Mouse (Mus musculus) neural tube, embryonic 14.5 days (tissue): Measurements from ENCODE around the gene 2310057N15Rik. TPM values are rescaled to one million over a fixed set of nuclear protein-coding genes. Genes with fewer than 3 reads are reported as not detected.

Experiments
- ATAC-seq: fragments of 200-750 bp; cut with Nextera tagmentation; 2 replicates; pipeline ENCODE4 v1.8.0; 2017; ENCODE audit warnings: low read depth, mild to moderate bottlenecking, moderate TSS enrichment, moderate library complexity
- H3K27ac ChIP-seq: fragments of 300-500 bp; sonication (generic); 2 replicates; pipeline ENCODE4 v1.5.1; 2014; ENCODE audit warnings: low read depth, mild to moderate bottlenecking, control low read depth, low read length, moderate library complexity, mixed read lengths
- H3K27me3 ChIP-seq: fragments of 300-500 bp; sonication (generic); 2 replicates; pipeline ENCODE4 v1.6.1; 2014; ENCODE audit warnings: low read length; ENCODE audit not compliant: control insufficient read depth, insufficient read depth
- H3K36me3 ChIP-seq: fragments of 300-500 bp; sonication (generic); 2 replicates; pipeline ENCODE4 v1.6.1; 2014; ENCODE audit warnings: low read length, mixed read lengths; ENCODE audit not compliant: control insufficient read depth, insufficient read depth
- H3K4me1 ChIP-seq: fragments of 300-500 bp; sonication (generic); 2 replicates; pipeline ENCODE4 v1.6.1; 2014; ENCODE audit warnings: low read length; ENCODE audit not compliant: control insufficient read depth, insufficient read depth
- H3K4me2 ChIP-seq: fragments of 300-500 bp; sonication (generic); 2 replicates; pipeline ENCODE4 v1.6.1; 2014; ENCODE audit warnings: mild to moderate bottlenecking, low read depth, low read length, control low read depth
- H3K4me3 ChIP-seq: fragments of 300-500 bp; sonication (generic); 2 replicates; pipeline ENCODE4 v1.5.1; 2014; ENCODE audit warnings: low read depth, low read length, control low read depth, mixed read lengths
- H3K9ac ChIP-seq: fragments of 300-500 bp; sonication (generic); replicated peaks from 2 replicates; pipeline ENCODE4 v1.6.1; 2014; ENCODE audit warnings: low read depth, mild to moderate bottlenecking, control low read depth, low read length, mixed read lengths
- H3K9me3 ChIP-seq: fragments of 300-500 bp; sonication (generic); 2 replicates; pipeline ENCODE4 v1.6.1; 2016; ENCODE audit warnings: low read length; ENCODE audit not compliant: control insufficient read depth
- WGBS: fragments of 180-500 bp; shearing (Covaris S2); extraction: QIAGEN DNeasy Blood & Tissue Kit; methylation state at CpG from one replicate; pipeline ENCODE4 v1.1.7; 2014; 5-methylcytosine and 5-hydroxymethylcytosine counted together
- polyA plus RNA-seq: library from polyadenylated mRNA; unstranded; fragments of >200 nt; fragmentation: Nextera tagmentation; extraction: Ambion mirVana; gene quantifications from 2 replicates; pipeline ENCODE4 v1.2.1, GENCODE M21; 2014

2310057N15Rik gene
- polyA plus RNA-seq, 1 experiment from 2014 or later = not detected

- H3K27me3 ChIP-seq = no peaks in the 10 kb centered on the region
- ATAC-seq = no peak
- H3K4me3 ChIP-seq = no peak overlapping the region
- no peaks in the 10 kb centered on the region for H3K4me1 ChIP-seq
- H3K9me3 ChIP-seq = no peaks in the 10 kb centered on the region
- no peaks in the 10 kb centered on the region for H3K36me3 ChIP-seq
- H3K9ac ChIP-seq = no peak overlapping the region
- H3K27ac ChIP-seq = no peak overlapping the region
- 72% methylated on average over 4 of the region's 4 CpGs for WGBS
- H3K4me2 ChIP-seq = no peak overlapping the region
Measured at GRCm38 (mm10) chr16:88744750-88745340, 29.2 kb downstream of the 2310057N15Rik start.

GRCm38 (mm10) chr16:88735391-88735790, 38.6 kb downstream of the 2310057N15Rik start:
- Histone ChIP-seq H3K9ac (no peak overlapping the region), H3K27ac (no peak overlapping the region), H3K4me1 (no peaks in the 10 kb centered on the region), H3K4me2 (no peak overlapping the region), H3K36me3 (no peaks in the 10 kb centered on the region), H3K4me3 (no peak overlapping the region), H3K27me3 (no peaks in the 10 kb centered on the region), H3K9me3 (no peaks in the 10 kb centered on the region)
- WGBS = 68% methylated on average over 2 of the region's 2 CpGs
- ATAC-seq = peak; percentile 46; the same call in 1 of the 2 replicates

GRCm38 (mm10) chr16:88728812-88729275, 45.2 kb downstream of the 2310057N15Rik start, which contains the start of gene Krtap13-1:
Gene Krtap13-1, plus strand, starts transcription at chr16:88728862.
- Histone ChIP-seq H3K36me3 (no peaks in the 10 kb centered on the region), H3K9ac (no peak within 1 kb of the TSS), H3K9me3 (no peaks in the 10 kb centered on the region), H3K4me1 (no peaks in the 10 kb centered on the region), H3K4me3 (no peak within 1 kb of the TSS), H3K4me2 (no peak within 1 kb of the TSS), H3K27ac (no peak within 1 kb of the TSS), H3K27me3 (no peaks in the 10 kb centered on the region)
- no peak for ATAC-seq
- 89% methylated on average over 4 of the region's 4 CpGs for WGBS

Other genes with a start within 250 kb of the 2310057N15Rik start
- gene Cldn8, start 211.0 kb downstream of the 2310057N15Rik start, polyA plus RNA-seq = not detected in 2 replicates
- not detected in 2 replicates for gene Krtap24-1, start 161.9 kb downstream of the 2310057N15Rik start, polyA plus RNA-seq
- gene 2310079G19Rik, start 146.5 kb downstream of the 2310057N15Rik start, polyA plus RNA-seq = not detected in 2 replicates
- not detected in 2 replicates for gene Krtap26-1, start 126.4 kb downstream of the 2310057N15Rik start, polyA plus RNA-seq
- not detected in 2 replicates for gene Krtap27-1, start 102.5 kb downstream of the 2310057N15Rik start, polyA plus RNA-seq
- gene 2310061N02Rik, start 66.2 kb downstream of the 2310057N15Rik start, polyA plus RNA-seq = not detected in 2 replicates
- not detected in 2 replicates for gene Krtap13-1, start 45.3 kb downstream of the 2310057N15Rik start, polyA plus RNA-seq
- gene Krtap13, start 22.6 kb downstream of the 2310057N15Rik start, polyA plus RNA-seq = not detected in 2 replicates
- gene 2310034C09Rik, start 15.4 kb downstream of the 2310057N15Rik start, polyA plus RNA-seq = not detected in 2 replicates
- not detected in 2 replicates for gene Gm5965, start 3.7 kb upstream of the 2310057N15Rik start, polyA plus RNA-seq
- gene Gm20741, start 38.0 kb upstream of the 2310057N15Rik start, polyA plus RNA-seq = not detected in 2 replicates
- not detected in 2 replicates for gene Krtap15, start 46.0 kb upstream of the 2310057N15Rik start, polyA plus RNA-seq
- not detected in 2 replicates for gene Krtap14, start 51.9 kb upstream of the 2310057N15Rik start, polyA plus RNA-seq
- not detected in 2 replicates for gene Krtap19-1, start 95.2 kb upstream of the 2310057N15Rik start, polyA plus RNA-seq
- gene Krtap19-2, start 100.1 kb upstream of the 2310057N15Rik start, polyA plus RNA-seq = not detected in 2 replicates
- not detected in 2 replicates for gene Krtap19-3, start 103.8 kb upstream of the 2310057N15Rik start, polyA plus RNA-seq
- gene Krtap19-4, start 110.9 kb upstream of the 2310057N15Rik start, polyA plus RNA-seq = not detected in 2 replicates
- not detected in 2 replicates for gene Krtap19-5, start 122.3 kb upstream of the 2310057N15Rik start, polyA plus RNA-seq
- gene Krtap19-9b, start 158.1 kb upstream of the 2310057N15Rik start, polyA plus RNA-seq = not detected in 2 replicates
- not detected in 2 replicates for gene Krtap16-3, start 188.7 kb upstream of the 2310057N15Rik start, polyA plus RNA-seq
- gene Krtap22-2, start 236.6 kb upstream of the 2310057N15Rik start, polyA plus RNA-seq = not detected in 2 replicates
- gene Gm10229, start 241.1 kb upstream of the 2310057N15Rik start, polyA plus RNA-seq = not detected in 2 replicates